Mouse (Mus musculus) ES-Bruce4 (cell line): ENCODE measurements at regions not wholly inside any gene's neighbourhood (a gene's known extent, or its start where the extent isn't known, plus 50 kb on each side); places are given as distances from the start of the nearest gene placed in this dataset.

ENCODE experiments used
- H3K27ac ChIP-seq: 2 replicates; pipeline ENCODE4 v1.5.1; 2012; ENCODE audit warnings: low read length, inconsistent platforms; ENCODE audit not compliant: insufficient read depth
- H3K27me3 ChIP-seq: 2 replicates; pipeline ENCODE4 v1.6.1; 2012; ENCODE audit warnings: mild to moderate bottlenecking, low read length, inconsistent platforms; ENCODE audit not compliant: control insufficient read depth, poor library complexity, insufficient read depth, severe bottlenecking
- H3K36me3 ChIP-seq: 2 replicates; pipeline ENCODE4 v1.6.1; 2012; ENCODE audit warnings: inconsistent platforms, mild to moderate bottlenecking, low read length, moderate library complexity; ENCODE audit not compliant: control insufficient read depth, poor library complexity, insufficient read depth, severe bottlenecking
- H3K4me1 ChIP-seq: one replicate; pipeline ENCODE4 v1.8.1; 2011; ENCODE audit warnings: low read length; ENCODE audit not compliant: control insufficient read depth, insufficient read depth
- H3K4me3 ChIP-seq: 2 replicates; pipeline ENCODE4 v1.5.1; 2011; ENCODE audit warnings: low read depth, mild to moderate bottlenecking, low read length
- H3K9ac ChIP-seq: 2 replicates; pipeline ENCODE4 v1.6.1; 2012; ENCODE audit warnings: low read depth, mild to moderate bottlenecking, inconsistent platforms; ENCODE audit not compliant: poor library complexity, severe bottlenecking
- H3K9me3 ChIP-seq: replicated peaks from 2 replicates; pipeline ENCODE4 v1.6.1; 2012; ENCODE audit warnings: mild to moderate bottlenecking, low read length, inconsistent platforms; ENCODE audit not compliant: control insufficient read depth, poor library complexity, insufficient read depth, severe bottlenecking
- CTCF ChIP-seq: IDR thresholded peaks from one replicate; pipeline ENCODE4 v1.8.1; 2011; ENCODE audit warnings: low read depth, low read length
- EP300 ChIP-seq: IDR thresholded peaks from 2 replicates; pipeline ENCODE4 v1.6.1; 2011; ENCODE audit warnings: low read depth, low read length; ENCODE audit not compliant: insufficient read depth
- POLR2A ChIP-seq: IDR thresholded peaks from one replicate; pipeline ENCODE4 v1.8.1; 2011; ENCODE audit warnings: low read length; ENCODE audit not compliant: insufficient read depth

DNA sequence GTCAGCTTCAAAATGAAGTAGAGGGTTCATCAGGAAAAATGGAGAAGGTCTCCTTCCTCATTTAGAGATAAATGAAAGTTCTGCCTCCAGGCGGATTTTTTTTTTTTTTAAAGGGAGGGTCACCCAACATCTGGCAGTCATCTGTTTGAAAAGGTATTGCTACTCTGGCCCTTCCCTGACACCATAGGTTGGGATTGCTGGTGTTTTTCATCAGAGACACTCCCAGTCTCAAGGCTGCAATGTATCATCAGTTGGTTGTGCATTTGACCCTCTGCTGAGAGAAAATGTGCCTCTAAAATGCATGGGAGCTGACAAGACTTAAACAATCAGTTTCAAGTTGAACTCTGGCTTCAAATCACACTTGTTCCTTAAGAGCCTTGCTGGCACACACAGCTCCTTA, 1344.4 kb downstream of the Mat2b start:
- H3K4me3 ChIP-seq = no peak overlapping the region
- H3K36me3 ChIP-seq = no peaks in the 10 kb centered on the region
- TF ChIP-seq EP300 (no peak), CTCF (no peak), POLR2A (no peak)
- H3K27ac ChIP-seq = no peak overlapping the region
- H3K9me3 ChIP-seq = no peaks in the 10 kb centered on the region
- H3K4me1 ChIP-seq = no peaks in the 10 kb centered on the region
- H3K27me3 ChIP-seq = no peaks in the 10 kb centered on the region
- no peak overlapping the region for H3K9ac ChIP-seq
